Mouse (Mus musculus) urinary bladder, postnatal 25 days (tissue): ENCODE data around the gene Rab11fip5.

Experiments
- DNase-seq: peaks from one replicate; pipeline ENCODE4 v3.0.0; 2022; ENCODE audit warnings: low spot score

The Rab11fip5 gene

DNA sequence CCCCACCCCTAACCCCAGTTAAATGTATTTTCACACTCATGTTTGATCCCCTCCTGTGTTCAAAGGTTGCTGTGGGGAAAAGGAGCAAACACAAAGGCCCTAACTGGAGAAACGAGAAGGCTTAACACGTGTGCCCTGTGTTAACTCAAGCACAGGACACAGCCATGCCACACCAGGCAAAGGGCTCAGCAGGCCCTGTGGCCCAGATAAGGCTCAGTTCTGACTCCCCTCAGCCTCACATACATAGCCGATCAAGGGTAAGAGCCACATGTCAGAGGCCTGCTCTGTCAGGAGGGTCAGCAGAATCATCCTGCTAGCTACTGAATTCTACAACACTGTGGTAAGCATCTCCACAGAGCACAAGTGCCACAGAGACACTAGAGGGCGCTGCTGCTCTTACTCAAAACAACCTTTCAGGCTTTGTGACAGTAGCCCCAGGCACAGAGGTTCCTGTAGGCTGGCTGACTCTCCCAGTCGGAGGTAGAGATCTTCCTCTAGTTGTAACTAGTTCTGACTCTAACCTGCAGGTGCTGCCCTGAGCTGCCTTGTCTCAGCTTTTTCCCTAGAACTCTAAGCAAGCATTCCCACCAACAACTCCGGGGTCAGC, 28.3 kb downstream of the Rab11fip5 start:
- peak; percentile 80 for DNase-seq

GRCm38 (mm10) chr6:85344929-85345328, 29.5 kb downstream of the Rab11fip5 start:
- DNase-seq = no peak

DNA sequence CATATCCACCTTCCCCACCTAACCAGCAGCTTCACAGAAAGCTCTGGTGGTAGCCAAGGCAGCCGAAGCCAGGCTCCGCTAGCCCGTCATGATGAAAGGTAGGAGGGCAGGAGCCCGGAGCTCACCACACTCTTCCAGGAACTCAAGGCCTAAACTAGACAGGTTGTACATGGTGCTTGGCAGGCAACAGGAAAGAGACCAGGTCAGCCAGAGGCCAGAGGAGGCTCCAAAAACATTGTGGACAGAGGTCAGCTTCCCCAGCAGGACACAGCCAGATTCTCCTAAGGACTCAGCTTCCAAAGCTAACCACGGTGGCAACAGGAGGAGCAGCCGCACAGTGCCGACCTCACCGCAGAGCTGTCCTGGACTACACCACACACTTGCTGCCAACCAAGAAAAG, 31.4 kb downstream of the Rab11fip5 start:
- DNase-seq = no peak

- no peak for DNase-seq
These were observed 32.5 kb downstream of the Rab11fip5 start for GRCm38 (mm10) chr6:85341814-85342501.

- no peak for DNase-seq
These were observed 34.2 kb downstream of the Rab11fip5 start for GRCm38 (mm10) chr6:85340184-85340583.

DNA sequence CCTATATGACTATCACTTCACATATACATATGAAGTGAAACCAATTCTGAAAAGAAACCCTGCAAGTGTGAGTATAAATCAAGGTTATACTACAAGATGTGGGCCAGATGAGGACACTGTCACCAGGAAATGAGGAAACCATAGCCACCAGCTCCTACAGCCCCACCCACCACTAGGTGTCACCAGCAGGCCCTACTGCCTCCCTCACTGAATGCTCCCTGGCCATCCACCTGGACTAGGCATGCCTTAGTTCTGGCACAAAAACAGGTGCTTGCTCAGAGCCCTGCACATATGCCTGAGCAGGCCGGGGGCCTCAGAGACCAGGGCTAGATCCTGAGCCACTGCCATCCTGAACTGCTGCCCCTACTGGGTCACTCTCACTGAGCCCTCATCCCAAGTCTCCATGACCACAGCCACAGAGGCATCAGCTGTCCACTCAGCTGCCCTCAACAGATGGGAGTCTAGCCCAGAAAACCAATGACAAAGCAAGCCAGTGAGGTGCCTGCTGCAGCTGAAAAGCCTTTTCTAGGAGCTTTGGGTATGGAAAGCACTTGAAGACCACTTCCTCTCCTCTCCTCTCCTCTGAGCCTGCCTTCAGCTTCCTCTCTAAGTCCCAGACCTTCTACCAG, 35.0 kb downstream of the Rab11fip5 start:
- DNase-seq = peak; percentile 43

DNA sequence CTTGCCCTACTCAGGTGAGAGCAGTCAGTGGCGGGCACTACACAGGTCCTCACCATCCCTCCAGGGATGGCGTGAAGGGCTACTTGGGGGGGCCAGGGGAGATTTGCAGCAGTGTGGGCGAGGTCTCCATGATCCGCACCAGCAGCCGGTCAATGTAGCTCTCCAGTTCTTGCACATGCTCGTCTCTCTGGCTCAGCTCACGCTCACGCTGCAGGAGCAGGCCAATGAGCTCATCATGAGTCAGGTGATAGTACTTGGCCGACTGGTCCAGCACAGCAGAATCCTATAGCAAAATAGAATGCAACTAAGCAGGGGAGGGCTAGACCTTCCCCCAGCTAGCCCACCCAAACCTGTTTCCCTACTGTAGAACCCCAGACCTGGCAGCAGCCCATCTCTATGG, 37.5 kb downstream of the Rab11fip5 start:
- DNase-seq = no peak

DNA sequence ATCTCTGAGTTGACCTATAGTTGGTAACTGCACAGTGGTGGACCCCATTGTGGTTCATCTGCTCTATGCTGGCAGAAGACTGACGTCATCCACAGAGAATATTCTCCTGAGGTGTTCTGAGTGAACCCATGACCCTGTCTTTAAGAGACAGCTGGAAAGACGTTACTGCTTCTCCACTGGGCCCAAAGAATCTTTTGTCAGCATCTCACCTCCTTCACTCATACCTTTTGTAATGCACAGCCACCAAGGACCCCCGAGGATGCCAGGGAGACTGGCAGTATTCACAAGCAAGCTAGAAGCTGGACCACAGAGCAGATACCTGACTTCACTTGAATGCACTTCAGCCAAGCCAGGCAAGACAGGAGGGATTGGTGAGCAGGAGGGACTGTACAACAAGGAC, 39.1 kb downstream of the Rab11fip5 start:
- DNase-seq = no peak

DNA sequence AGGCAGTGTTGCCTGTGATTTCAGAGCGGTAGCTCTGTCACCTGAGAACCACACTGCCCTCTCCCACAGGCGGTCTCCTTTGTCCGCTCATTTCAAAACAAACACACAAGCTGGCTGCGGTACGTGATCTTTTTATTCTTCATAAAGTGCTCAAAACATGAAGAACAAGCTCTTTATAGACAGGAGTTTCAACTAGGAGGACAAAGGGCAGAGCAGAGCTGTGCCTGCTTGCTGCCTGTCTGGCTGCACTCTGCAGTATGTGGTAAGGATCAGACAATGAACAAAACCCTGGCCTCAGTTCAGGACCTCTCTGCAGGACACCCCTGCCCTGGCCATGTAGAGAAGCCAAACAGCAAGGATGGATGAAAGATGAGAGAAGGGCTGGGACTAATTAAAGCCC, 39.6 kb downstream of the Rab11fip5 start:
- DNase-seq = no peak

DNA sequence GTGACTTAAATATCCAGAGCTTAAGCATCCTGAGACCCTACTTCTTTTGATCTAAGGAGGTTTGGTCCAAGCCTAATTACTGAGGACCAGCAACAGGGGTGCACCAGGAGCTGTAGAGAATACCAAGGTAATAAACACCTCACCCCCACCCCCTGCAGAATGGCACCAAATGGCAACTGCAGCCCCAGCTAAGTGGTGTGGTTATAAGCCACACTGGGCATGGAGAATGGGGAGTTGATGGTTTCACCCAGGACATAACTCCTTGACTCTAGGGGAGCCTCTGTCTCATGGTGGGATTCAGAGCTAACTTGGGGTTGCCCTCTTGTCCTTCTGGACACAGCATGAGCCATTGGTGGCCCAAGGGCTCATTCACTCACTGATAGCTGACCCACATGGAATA, 40.2 kb downstream of the Rab11fip5 start:
- no peak for DNase-seq

DNA sequence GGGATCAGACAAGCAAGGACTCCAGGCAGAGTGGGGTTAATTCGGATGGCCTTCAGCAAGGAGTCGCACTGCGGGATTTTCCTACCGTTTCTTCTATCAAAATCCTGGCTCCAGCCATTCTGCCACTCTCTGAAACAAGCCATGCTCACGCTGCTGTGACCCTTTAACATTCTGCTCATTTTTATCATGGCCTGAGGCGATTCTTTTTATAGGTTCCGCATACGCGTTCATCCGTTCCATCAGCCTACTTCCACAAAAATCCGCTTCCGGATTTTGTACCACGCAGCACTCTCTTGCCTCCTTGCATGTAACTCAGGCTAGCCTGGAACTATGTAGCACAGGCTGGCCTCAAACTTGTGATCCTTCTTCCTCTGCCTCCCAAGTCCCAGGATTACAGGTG, 40.7 kb downstream of the Rab11fip5 start:
- DNase-seq = no peak

- DNase-seq = peak; percentile 90
These were observed 41.3 kb downstream of the Rab11fip5 start, which contains the start of gene Sfxn5 for GRCm38 (mm10) chr6:85333000-85333669. Sfxn5 (minus strand) TSS chr6:85333422.

DNA sequence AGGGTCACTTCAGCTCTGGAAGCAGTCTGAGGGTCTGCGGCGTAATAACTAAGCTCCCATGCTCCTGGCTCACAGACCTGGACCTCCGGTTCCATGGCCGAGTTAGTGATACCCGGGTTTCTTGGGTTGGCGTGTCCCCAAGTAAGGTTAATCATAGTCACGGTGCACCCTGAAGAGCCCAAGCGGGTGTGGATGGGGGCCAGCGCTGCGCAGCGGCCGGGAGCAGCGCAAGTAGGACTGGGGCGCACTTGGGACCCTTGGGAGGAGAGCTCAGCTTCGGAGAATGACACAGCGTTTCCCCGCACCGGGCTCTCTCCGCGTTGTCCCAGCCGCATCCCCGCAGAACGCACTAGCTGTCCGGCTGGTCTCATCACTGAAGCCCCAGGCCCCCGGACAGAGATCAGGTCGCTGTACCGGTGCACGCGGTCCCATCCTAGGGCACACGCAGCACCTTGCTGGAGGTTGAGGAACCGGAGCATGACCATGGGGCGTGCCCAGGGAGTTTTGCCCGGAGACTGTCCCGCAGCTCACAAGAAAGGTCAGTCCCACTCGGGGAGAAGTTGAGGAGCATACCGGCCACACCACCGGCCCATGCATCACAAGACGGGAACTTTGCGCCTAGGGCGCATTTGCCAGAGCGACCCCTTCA, 42.0 kb downstream of the Rab11fip5 start:
- DNase-seq = no peak

GRCm38 (mm10) chr6:85331736-85332135, 42.7 kb downstream of the Rab11fip5 start:
- no peak for DNase-seq

GRCm38 (mm10) chr6:85331221-85331735, 43.2 kb downstream of the Rab11fip5 start:
- DNase-seq = no peak

DNA sequence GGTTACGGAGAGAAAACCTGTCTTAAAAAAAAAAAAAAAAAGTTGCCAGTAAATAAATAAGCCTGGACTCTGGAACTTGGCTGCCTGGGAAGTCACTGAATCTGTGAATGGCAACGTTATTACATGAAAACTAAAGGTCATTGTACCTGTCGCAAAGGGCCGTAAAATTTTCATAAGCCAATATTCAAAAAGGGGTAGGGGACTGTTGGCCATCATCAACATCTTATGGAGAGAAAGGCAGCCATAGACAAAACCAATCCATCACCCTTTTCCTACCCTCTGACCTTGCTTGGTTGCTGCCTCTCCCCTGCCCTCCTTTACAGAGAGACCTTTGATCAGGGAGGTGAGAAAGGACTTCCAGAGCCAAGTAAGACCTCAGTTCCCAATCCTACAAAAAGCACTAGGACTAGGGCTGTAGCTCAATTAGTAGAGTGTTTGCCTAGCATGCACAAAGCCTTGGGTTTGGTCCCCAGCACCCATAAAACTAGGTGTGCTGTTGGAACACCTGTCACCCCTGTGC, 44.7 kb downstream of the Rab11fip5 start:
- no peak for DNase-seq

DNA sequence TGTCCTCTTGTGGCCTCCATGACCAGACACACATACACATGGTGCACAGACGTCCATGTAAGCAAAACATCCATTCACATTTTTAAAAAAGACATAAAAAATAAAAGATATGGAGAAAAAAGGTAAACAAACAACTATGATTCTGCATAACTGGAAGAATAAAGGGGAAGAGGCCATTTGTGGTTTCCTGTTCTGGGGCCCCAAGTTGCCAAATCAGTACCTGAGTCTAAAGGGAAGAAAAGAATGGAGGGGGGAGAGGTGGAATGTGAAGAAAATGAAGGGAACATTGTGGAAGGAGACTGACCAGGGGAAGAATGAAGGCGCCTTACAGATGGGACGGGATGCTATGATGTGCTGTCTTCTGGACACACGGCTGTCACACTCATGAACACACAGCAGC, 47.9 kb downstream of the Rab11fip5 start:
- DNase-seq = no peak

DNA sequence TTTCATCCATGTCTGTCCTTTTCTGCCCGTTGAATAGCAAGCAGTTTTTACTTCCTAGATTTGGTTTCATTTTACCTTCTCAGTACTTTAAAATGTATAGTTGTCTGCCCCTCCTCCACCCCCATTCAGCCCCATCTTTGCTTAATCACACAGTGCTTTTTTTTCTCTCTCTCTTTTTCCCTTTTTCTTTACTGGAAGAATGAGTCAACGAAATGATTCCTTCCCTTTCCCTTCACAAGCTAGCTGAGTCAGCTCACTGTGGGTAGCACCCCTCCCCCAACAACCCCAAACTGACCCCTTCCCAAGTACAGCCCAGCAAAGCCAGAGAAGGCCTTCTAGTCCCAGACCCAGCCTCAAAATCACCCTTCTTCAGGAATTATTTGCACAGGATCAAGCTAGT, 49.3 kb downstream of the Rab11fip5 start:
- no peak for DNase-seq

DNA sequence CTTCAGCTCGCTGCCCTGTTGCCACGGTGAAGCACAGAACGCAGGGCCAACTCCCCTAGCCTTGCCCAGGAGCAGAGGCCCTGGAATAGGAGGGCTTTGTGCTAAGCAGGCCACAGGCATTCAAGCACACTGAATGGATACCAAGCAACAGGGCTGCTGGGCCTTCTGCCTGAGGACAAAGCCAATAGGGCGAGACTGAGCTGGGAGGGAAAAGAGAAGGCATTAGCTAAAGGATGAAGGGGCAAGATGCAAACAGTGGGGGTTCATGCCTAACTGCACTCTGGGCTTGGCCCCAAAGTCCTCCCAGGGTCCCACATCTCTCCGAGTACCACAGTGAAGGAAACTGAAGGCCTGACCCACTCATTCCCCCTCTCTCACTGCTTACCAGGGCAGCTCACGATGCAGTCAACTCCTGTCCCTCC, 54.0 kb downstream of the Rab11fip5 start:
- no peak for DNase-seq

DNA sequence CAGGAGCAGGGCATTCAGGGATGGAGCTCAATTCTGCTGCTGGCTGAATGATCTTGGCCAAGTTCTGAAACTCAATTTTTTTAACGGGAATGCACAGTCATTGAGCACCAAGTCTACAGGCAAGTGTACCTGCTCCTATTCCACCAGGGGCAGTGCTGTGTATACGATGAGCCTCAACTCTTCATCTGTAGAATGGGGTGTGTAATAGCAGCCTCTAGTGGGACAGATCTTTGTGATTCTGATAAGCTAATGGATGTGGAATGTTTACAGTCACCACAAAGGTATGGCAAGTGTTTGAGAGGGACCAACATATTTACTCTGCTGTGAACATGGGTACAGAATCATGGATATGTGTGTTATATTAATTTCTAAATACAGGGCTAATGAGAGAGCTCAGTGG, 58.2 kb downstream of the Rab11fip5 start:
- DNase-seq = no peak

GRCm38 (mm10) chr6:85314064-85314798, 60.2 kb downstream of the Rab11fip5 start:
- no peak for DNase-seq
